Mouse (Mus musculus): ENCODE results near the gene Ccdc88c.

DNA sequence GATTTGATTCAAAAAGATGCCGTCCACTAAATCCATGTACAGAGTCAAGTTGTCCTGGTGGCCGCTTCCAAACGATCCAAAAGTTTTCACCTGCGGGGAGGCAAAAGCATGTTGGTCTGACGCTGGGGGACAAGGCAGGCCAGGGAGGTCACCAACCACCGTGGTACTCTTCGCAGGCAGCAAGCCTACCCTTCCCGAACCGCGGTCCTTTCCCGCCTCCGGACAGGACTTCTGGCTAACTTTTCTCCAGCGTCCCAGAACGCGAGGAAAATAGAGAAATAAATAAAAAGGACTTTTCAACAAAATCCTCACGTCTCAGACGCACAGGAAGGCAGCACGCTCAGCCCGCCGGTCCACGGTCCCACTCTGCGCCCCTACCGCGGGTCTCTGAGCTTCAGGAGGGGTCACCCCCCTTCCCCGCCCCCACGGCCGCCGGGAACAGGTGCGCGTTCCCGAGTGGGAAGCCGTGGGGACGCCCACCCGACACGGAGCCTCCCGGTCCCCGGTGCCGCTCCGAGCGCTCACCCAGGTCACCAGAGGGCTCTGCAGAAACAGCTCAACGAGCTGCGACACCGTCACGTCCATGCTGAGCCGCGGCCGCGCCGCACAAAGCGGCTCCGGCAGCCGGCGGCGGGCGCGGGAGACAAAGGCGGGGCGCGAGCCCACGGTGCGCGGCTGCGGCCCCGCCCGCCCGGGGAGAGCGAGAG is 456 bp downstream of the Ccdc88c start:
- TF ChIP-seq POLR2A (IDR thresholded peaks at IDR 0.05; ENCODE audit: control insufficient read depth, low read depth, low read length) = 0 out of 2 replicates have a peak, but pooled peaks have one; percentile 9
- no peak for TF ChIP-seq CTCF (IDR thresholded peaks at IDR 0.05; ENCODE audit: control insufficient read depth, insufficient read depth, insufficient replicate concordance, low read depth, low read length)

All from testis, adult 2 months (tissue).